Mouse (Mus musculus): ENCODE data around the gene Fstl3.
"Not testable (repeated sequence)": the region's sequence is repeated elsewhere in the genome, so short reads cannot be mapped to it uniquely, and the experiment has no call there.

The Fstl3 gene

GRCm38 (mm10) chr10:79777103-79777531, at the start of gene Fstl3:
Gene Fstl3, plus strand, starts transcription at chr10:79777272.
- DNase-seq (ENCODE audit: low spot score) = no peak

- no peak for DNase-seq (ENCODE audit: low spot score)
Measured at GRCm38 (mm10) chr10:79728323-79729249, 48.5 kb upstream of the Fstl3 start.

- no peak for DNase-seq (ENCODE audit: low spot score)
Measured at GRCm38 (mm10) chr10:79729357-79729965, 47.6 kb upstream of the Fstl3 start.

GRCm38 (mm10) chr10:79732500-79732899, 44.6 kb upstream of the Fstl3 start:
- no peak for DNase-seq (ENCODE audit: low spot score)

- no peak for DNase-seq (ENCODE audit: low spot score)
Measured at GRCm38 (mm10) chr10:79733847-79734246, 43.2 kb upstream of the Fstl3 start.

GRCm38 (mm10) chr10:79735361-79735760, 41.7 kb upstream of the Fstl3 start:
- DNase-seq (ENCODE audit: low spot score) = no peak

- DNase-seq (ENCODE audit: low spot score) = no peak
Measured at GRCm38 (mm10) chr10:79736706-79737105, 40.4 kb upstream of the Fstl3 start.

- no peak for DNase-seq (ENCODE audit: low spot score)
Measured at GRCm38 (mm10) chr10:79738259-79738658, 38.8 kb upstream of the Fstl3 start.

- no peak for DNase-seq (ENCODE audit: low spot score)
Measured at GRCm38 (mm10) chr10:79739234-79739633, 37.8 kb upstream of the Fstl3 start.

GRCm38 (mm10) chr10:79740863-79741262, 36.2 kb upstream of the Fstl3 start:
- no peak for DNase-seq (ENCODE audit: low spot score)

- DNase-seq (ENCODE audit: low spot score) = no peak
Measured at GRCm38 (mm10) chr10:79743161-79743560, 33.9 kb upstream of the Fstl3 start.

- DNase-seq (ENCODE audit: low spot score) = no peak
Measured at GRCm38 (mm10) chr10:79743650-79744365, 33.3 kb upstream of the Fstl3 start.

GRCm38 (mm10) chr10:79745411-79745810, 31.7 kb upstream of the Fstl3 start:
- DNase-seq (ENCODE audit: low spot score) = no peak

- peak; percentile 98 for DNase-seq (ENCODE audit: low spot score)
Measured at GRCm38 (mm10) chr10:79745898-79746773, 30.9 kb upstream of the Fstl3 start, which contains the start of gene Polrmt. Gene Polrmt, minus strand, starts transcription at chr10:79746581.

GRCm38 (mm10) chr10:79746774-79747151, 30.3 kb upstream of the Fstl3 start:
- no peak for DNase-seq (ENCODE audit: low spot score)

- no peak for DNase-seq (ENCODE audit: low spot score)
Measured at GRCm38 (mm10) chr10:79748496-79748895, 28.6 kb upstream of the Fstl3 start.

- peak; percentile 83 for DNase-seq (ENCODE audit: low spot score)
Measured at GRCm38 (mm10) chr10:79754856-79755516, 22.1 kb upstream of the Fstl3 start, which contains the start of gene Fgf22. Gene Fgf22, plus strand, starts transcription at chr10:79755076.

- DNase-seq (ENCODE audit: low spot score) = no peak
Measured at GRCm38 (mm10) chr10:79755854-79756253, 21.2 kb upstream of the Fstl3 start.

GRCm38 (mm10) chr10:79756660-79757059, 20.4 kb upstream of the Fstl3 start:
- no peak for DNase-seq (ENCODE audit: low spot score)

GRCm38 (mm10) chr10:79759675-79760074, 17.4 kb upstream of the Fstl3 start:
- not testable (repeated sequence) for DNase-seq (ENCODE audit: low spot score)

- no peak for DNase-seq (ENCODE audit: low spot score)
Measured at GRCm38 (mm10) chr10:79760603-79761143, 16.4 kb upstream of the Fstl3 start.

Data from testis, postnatal 14 days (tissue).